Mouse (Mus musculus): Measurements from ENCODE around the gene Ftl1.
A peak's percentile ranks its signal among the peaks of the same experiment; 100 is the strongest.
"Not testable (repeated sequence)": the region's sequence is repeated elsewhere in the genome, so short reads cannot be mapped to it uniquely, and the experiment has no call there.

The Ftl1 gene

DNA sequence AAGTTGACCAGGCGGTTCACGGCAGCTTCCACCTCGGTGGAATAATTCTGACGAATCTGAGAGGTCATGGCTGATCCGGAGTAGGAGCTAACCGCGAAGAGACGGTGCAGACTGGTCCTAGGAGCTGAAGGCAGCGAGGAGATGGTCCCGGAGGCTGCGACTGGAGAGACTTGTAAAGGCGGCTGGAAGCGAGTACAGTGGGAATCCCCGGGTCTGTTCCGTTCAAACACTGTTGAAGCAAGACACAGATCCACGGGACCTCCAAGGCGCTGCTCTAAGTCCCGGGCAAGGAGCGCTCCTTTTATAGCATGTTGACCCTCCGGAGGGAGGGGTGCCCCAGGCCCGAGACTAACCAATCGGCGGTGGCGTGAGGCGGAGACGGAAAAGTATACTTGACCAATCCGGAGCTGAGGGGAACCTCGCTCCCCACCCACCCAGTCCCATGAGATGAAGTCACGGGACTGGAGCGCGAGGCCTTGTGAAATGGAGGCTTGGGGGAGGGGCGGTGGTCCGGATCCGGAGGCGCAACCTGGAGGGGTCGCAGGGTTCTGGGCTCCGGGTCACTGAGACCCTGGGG is at the start of gene Ftl1:
Gene Ftl1 (minus strand): TSS at position 321 of the 577 bp plus-strand sequence.
- peak; percentile 99 for DNase-seq (ENCODE audit: low read depth, low spot score)

DNA sequence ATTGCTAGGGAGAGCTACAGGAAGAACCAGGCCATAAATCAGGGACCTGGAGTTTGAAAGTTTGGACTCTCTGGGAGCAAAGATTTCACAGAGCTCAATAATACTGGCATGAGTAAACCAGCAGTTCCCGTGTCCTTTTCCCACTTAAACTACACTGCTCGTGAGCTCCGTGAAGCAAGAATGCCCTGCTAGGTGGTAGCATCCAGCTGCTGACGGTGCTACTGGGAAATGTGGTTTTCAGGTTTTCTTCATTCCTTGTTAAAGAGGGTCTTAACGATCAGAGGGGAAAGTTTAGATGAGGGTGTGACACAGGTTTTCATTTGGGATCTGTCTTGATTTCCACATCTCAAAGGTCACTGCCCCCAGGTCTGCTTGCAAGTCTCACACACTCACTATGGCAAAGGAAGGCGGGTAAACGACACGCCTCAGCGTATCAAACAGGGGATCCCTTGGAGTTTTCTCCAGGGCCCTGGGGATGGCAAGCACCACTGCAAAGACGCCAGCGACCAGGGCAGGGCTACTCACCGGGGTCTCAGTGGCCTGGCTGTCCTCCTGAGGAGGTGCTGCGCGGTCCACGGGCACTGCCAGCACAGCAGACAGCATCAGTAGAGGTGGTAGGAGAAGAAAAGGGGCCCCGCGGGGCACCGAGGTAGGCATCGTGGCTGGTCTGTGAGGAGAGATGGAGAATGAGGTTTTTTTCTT is 49.6 kb upstream of the Ftl1 start:
- no peak for DNase-seq (ENCODE audit: low read depth, low spot score)

DNA sequence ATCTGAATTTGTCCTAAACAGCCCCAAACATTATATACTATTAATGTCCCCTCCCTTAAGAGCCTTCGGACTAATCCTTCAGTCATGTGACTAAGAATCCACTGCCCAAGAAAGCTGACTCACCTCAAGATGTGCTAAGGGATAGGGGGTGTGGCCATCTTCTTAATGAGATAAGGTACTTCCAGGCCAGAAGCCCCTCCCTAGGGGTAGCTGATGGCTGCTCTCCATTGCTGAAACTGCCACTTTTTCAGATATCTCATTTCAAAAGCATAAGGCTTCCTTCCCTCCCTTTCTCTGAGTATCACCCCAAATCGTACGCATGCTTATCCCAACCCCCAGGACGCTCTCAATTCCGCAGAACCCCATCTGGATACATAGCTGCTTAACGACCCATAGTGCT is 48.9 kb upstream of the Ftl1 start:
- DNase-seq (ENCODE audit: low read depth, low spot score) = peak; percentile 62

DNA sequence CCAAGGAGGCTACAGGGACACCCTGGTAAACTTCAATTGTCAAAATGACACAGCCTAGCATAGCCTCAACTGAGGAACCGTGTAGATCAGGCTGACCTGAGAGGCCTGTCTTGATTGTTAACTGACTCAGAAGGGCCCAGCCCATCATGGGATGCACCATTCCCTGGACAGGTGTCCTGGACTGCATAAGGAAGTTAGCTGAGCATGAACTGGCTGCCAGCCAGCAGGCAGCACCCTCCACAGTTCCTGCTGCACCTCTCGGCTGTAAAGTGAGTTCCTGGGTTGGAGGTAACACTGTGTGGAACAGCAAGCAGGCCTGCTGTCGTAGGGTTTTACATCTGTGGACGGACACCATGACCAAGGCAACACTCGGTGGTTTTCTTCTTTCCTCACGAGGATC is 47.9 kb upstream of the Ftl1 start:
- DNase-seq (ENCODE audit: low read depth, low spot score) = no peak

GRCm38 (mm10) chr7:45498427-45498826 is 38.7 kb upstream of the Ftl1 start:
- no peak for DNase-seq (ENCODE audit: low read depth, low spot score)

DNA sequence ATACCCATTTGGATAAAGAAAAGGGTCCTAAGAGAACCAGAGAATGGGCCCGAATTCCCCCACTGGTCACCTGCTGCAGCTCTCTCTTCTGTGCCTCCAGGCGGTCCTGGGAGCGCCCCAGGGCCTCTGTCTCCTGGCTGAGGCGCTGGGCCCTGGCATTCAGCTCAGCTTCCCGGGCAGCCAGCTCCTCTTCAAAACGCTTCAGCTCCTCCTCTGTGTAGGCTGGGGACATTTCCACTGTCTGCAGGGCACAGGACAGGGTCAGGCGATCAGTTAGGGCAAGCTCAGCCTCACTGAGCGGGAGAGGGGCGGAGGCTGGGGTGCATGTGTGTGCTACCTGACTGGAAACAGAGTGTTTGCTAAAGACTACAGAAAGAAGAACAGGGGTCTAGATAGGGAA is 34.9 kb upstream of the Ftl1 start:
- no peak for DNase-seq (ENCODE audit: low read depth, low spot score)

- DNase-seq (ENCODE audit: low read depth, low spot score) = no peak
These were observed 33.3 kb upstream of the Ftl1 start for GRCm38 (mm10) chr7:45492951-45493350.

- DNase-seq (ENCODE audit: low read depth, low spot score) = no peak
These were observed 32.7 kb upstream of the Ftl1 start for GRCm38 (mm10) chr7:45492225-45492844.

GRCm38 (mm10) chr7:45491264-45491663 is 31.6 kb upstream of the Ftl1 start:
- DNase-seq (ENCODE audit: low read depth, low spot score) = peak; percentile 43

- DNase-seq (ENCODE audit: low read depth, low spot score) = no peak
These were observed 31.1 kb upstream of the Ftl1 start for GRCm38 (mm10) chr7:45490822-45491221.

GRCm38 (mm10) chr7:45489578-45489977 is 29.9 kb upstream of the Ftl1 start:
- DNase-seq (ENCODE audit: low read depth, low spot score) = no peak

DNA sequence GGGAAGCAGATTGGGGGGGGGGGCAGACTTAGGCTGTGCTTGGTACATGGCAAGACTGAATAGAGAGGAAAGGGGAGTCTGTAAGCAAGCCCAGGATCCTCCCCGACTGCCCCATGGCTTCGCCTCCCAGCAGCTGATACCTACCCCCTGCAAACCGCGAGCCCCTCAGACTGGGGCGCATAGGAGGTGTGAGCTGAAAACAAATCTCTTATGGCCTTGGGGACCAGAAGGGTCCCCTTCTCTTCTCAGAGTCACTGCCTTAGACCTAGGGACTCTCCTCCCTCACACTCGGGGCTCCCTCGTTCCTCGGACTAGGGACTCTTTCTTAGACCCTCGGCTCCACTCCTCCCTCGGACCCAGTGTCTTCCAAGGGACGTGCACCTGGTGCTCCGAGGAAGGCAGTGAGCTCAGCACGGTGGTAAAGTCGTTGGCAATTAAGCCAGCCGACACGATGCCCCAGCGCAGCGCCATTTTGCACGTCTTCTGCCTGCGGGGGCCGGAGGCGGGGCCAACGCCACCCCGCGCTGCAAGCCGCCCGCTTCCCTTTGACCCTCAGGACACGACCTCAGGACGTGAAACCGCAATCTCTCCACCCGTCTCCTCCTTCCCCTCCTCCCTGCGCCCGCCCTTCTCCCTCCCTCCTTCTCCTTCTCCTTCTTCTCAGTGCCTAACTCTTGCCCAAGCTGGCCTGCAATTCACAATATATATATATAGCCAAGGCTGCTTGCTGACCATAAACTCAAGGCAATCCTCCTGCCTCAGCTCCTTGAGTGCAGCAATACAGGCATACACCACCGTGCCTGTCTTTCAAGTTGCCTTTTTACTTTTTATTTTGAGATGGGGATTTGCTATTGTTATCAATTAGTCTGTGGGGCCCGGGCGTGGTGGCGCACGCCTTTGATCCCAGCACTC is 28.9 kb upstream of the Ftl1 start, which contains the start of gene Dhdh:
Gene Dhdh (minus strand): TSS at position 513 of the 912 bp plus-strand sequence.
- DNase-seq (ENCODE audit: low read depth, low spot score) = peak; percentile 76

DNA sequence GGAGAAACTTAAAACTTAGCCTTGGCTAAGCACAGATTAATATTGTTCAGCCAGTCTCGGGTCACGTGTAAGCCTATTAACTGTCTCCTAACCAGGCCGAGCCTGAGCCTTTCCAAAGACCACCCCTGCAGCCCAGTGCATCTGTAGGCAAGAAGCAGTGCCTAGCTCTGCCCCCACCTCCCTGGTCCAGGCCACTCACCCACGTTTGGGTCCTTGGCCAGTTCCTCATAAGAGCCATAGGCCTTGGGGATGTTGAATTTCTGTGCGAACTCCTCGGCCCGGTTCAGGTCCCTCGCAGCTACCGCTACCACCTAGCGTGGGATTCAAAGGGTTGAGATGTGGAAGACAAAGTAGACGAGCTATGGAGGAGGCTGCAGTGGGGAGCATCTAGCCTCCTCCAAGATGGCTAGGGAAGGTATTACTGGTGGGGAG is 28.2 kb upstream of the Ftl1 start:
- no peak for DNase-seq (ENCODE audit: low read depth, low spot score)

DNA sequence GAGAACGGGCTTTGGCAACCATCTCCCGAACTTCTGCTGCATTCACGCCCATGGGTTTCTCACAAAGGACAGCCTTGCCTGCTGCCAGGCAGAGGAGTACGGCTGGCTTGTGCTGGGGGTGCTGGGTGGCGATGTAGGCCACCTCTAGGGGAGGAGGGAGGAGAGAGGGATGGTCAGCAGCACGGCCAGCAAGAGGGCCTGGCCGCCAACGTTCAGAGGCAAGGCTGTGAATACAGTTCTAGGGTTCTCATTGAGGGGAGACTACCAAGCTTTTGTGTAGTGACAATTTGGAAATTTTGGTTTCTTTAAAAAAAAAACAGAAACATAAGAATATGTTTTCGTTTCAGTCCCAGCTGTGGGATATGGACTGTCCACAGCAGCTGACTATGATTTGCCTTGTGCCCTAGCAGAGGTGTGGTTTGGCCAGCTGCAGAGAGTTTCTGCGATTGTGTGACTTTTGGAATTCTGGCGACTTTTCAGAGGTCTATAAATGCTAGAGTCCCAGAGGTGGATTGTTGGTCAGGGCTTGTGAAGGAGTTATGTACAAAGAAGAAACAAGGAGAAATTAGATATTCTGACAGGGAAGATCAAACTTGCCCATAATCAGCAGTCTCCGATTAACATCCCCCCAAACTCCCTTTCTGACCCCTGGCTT is 27.2 kb upstream of the Ftl1 start, which contains the start of gene Gm45808:
Gene Gm45808 (minus strand): TSS at position 51 of the 655 bp plus-strand sequence.
- no peak for DNase-seq (ENCODE audit: low read depth, low spot score)

DNA sequence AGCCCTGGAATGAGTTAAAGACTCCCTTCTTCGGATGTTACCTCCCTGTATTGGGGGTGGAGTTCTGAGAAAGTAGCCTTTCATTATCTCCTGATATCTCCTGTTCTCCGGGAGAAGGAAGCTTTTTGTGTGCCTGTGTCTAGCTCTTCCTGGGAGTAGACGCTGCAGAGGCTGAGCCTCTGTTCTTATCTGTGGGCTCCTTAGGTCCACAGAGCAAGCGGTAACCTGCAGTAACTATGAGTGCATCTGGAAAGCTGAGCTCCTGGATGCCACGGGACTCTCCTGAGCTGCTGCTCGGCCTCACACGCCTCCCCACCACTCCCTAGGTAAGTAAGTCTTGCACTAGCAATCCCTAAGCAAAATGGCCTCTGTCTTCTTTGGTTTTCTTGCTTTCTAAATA is 26.5 kb upstream of the Ftl1 start:
- DNase-seq (ENCODE audit: low read depth, low spot score) = no peak

DNA sequence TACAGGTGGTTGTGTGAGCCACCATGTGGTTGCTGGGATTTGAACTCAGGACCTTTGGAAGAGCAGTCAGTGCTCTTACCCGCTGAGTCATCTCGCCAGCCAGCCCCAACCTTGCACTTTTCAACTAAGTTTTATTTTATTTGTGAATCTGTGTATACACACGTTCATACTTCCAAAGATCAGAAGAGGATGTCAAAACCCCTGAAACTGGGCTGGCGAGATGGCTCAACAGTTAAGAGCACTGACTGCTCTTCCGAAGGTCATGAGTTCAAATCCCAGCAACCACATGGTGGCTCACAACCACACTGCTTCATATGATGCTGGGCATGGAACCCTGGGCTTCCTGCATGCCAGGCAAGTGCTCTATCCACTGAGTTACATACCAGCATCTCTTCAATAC is 25.3 kb upstream of the Ftl1 start:
- DNase-seq (ENCODE audit: low read depth, low spot score) = not testable (repeated sequence)

DNA sequence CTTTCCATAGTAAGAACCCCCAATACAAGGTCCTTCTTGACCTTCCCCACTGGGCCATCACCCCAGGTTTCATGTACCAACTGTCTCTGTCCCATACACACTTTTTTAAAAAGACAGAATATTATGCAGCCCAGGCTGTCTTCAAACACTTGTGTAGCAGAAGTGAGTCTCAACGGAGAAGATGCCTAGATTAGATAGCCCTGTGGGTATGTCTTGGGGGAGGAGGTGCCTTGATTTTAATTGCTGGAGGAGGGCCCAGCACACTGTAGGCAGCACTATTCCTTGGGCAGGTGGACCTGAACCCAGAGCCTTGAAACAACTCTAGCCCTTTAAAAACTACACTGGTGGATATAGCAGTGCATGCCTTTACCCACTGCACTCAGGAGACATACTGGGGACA is 22.5 kb upstream of the Ftl1 start:
- DNase-seq (ENCODE audit: low read depth, low spot score) = no peak

GRCm38 (mm10) chr7:45481374-45481927 is 21.8 kb upstream of the Ftl1 start, which contains the start of gene Tulp2:
Gene Tulp2, plus strand, starts transcription at chr7:45481877.
- peak; percentile 94 for DNase-seq (ENCODE audit: low read depth, low spot score)

- DNase-seq (ENCODE audit: low read depth, low spot score) = not testable (repeated sequence)
These were observed 20.6 kb upstream of the Ftl1 start for GRCm38 (mm10) chr7:45480310-45480709.

GRCm38 (mm10) chr7:45478774-45479173 is 19.1 kb upstream of the Ftl1 start:
- no peak for DNase-seq (ENCODE audit: low read depth, low spot score)

DNA sequence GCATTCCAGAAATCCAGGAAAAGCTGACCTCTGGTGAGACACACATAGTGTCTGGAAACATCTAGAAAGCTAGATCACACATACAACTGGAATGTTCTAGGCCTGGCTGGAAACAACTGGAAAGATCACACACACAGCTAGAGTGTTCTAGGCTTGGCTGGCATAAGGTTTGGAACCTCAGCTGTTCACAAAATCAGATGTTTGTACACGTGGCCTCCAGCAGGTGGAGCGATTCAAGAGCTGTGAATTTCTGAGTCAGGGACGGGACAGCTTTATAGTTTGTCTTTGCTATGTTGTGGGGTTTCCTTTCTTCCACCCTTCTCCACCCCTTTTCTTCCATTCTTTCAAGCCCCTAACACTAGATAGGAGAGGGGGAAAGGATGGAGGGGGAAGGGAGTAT is 17.3 kb upstream of the Ftl1 start:
- DNase-seq (ENCODE audit: low read depth, low spot score) = peak; percentile 80

All from R1 (cell line).